10 mouse cellular contexts compared by ENCODE assay signal in the genomic region with DNA sequence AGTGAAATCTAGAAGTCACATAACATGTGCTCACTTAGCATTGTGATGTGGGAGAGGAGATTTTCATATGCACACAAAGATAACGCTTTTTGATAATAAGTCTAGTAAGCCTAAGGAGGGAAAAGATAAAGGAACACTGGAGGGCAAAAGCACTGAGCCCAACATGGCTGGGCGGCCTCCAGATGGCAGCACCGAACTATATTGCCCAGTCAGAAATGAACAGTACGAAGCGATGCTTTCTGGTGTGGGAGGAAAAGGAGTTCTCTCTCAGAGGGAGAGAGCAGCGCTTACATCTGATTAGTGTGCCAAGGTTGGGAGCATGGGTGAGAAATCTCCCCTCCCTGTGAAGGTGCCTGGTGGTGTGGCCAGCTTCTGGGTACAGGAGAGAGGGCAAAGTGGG. TPM values are rescaled to one million over a fixed set of nuclear protein-coding genes. Genes with fewer than 3 reads are reported as not detected.
DNase-seq lines count a peak whose midpoint lies in the region; ATAC-seq and TF ChIP-seq lines count a peak whose summit lies in the region.
"Had no signal": no experiment of that assay in that cellular context is flagged by ENCODE, and none has a peak within 500 bp of the region (broad histone marks: within the 10 kb centered on the region; RNA-seq: fewer than 3 reads in every experiment).

No protein-coding gene starts in this region.

- no peak overlapping the region for H3K4me2 ChIP-seq in heart, postnatal 0 days (ENCODE audit: low read depth, low read length)
- no peak overlapping the region for H3K4me2 ChIP-seq in embryonic facial prominence, embryonic 14.5 days (ENCODE audit: low read depth, low read length)
- H3K4me2 ChIP-seq in kidney, postnatal 0 days (ENCODE audit: low read length): no peak overlapping the region

- no peak overlapping the region for H3K4me3 ChIP-seq in heart, postnatal 0 days (ENCODE audit: low read depth, low read length)
- H3K4me3 ChIP-seq in embryonic facial prominence, embryonic 14.5 days (ENCODE audit: low read depth, low read length): no peak overlapping the region
- H3K4me3 ChIP-seq in kidney, postnatal 0 days (replicated peaks; ENCODE audit: low read depth, low read length): no peak overlapping the region
- H3K4me3 ChIP-seq: myocyte had no signal

- no peaks in the 10 kb centered on the region for H3K27me3 ChIP-seq in heart, postnatal 0 days (ENCODE audit: control insufficient read depth, insufficient read depth, low read length)
- H3K27me3 ChIP-seq in embryonic facial prominence, embryonic 14.5 days (replicated peaks; ENCODE audit: control insufficient read depth, insufficient read depth, low read length): no peaks in the 10 kb centered on the region
- H3K27me3 ChIP-seq in kidney, postnatal 0 days (ENCODE audit: insufficient read depth, low read length): no peaks in the 10 kb centered on the region

- no peak overlapping the region for H3K27ac ChIP-seq in heart, postnatal 0 days (ENCODE audit: low read depth)
- no peak overlapping the region for H3K27ac ChIP-seq in embryonic facial prominence, embryonic 14.5 days (replicated peaks; ENCODE audit: low read depth, low read length)
- no peak overlapping the region for H3K27ac ChIP-seq in kidney, postnatal 0 days

- peak; percentile 42 for DNase-seq in heart, postnatal 0 days (ENCODE audit: low spot score)
- DNase-seq in heart, postnatal 25 days (ENCODE audit: low spot score): no peak
- DNase-seq in 3T3-L1 (ENCODE audit: low read depth, low spot score) (peak; percentile 56), NIH3T3 (ENCODE audit: low read depth) (peak; percentile 56)
- peak; percentile 54 for DNase-seq in embryonic facial prominence, embryonic 14.5 days (ENCODE audit: low spot score)
- peak; percentile 67 for DNase-seq in kidney, postnatal 0 days (ENCODE audit: low spot score)
- DNase-seq in mesoderm, embryonic 11.5 days (ENCODE audit: low read depth, low spot score): peak; percentile 20

- peak; percentile 58; the same call in 1 of the 2 replicates for ATAC-seq in heart, postnatal 0 days (ENCODE audit: insufficient read depth, low read depth)
- ATAC-seq in embryonic facial prominence, embryonic 14.5 days (ENCODE audit: low read depth): peak; percentile 62
- no peak for ATAC-seq in kidney, postnatal 0 days (replicated peaks; ENCODE audit: low FRiP score, low read depth)
- no peak for ATAC-seq in erythroblast, adult 5-6 weeks (replicated peaks; ENCODE audit: low FRiP score, poor library complexity, severe bottlenecking)

- no peak for TF ChIP-seq EP300 in heart, postnatal 0 days (IDR thresholded peaks at IDR 0.05; ENCODE audit: low read depth)

- no peak overlapping the region for H3K9ac ChIP-seq in heart, postnatal 0 days (replicated peaks; ENCODE audit: low read depth, low read length)
- H3K9ac ChIP-seq in embryonic facial prominence, embryonic 14.5 days (ENCODE audit: low read depth, low read length): no peak overlapping the region
- H3K9ac ChIP-seq in kidney, postnatal 0 days (ENCODE audit: low read depth, low read length): no peak overlapping the region

- intact Hi-C loops in heart, postnatal 25 days (cut with DNase I): loop anchor here (1.0 kb wide), 1 partner anchor 15 kb away; no protein-coding TSS in a partner anchor

- no peaks in the 10 kb centered on the region for H3K4me1 ChIP-seq in heart, postnatal 0 days (ENCODE audit: control insufficient read depth, insufficient read depth)
- H3K4me1 ChIP-seq in embryonic facial prominence, embryonic 14.5 days (ENCODE audit: control insufficient read depth, insufficient read depth, low read length): no peaks in the 10 kb centered on the region
- H3K4me1 ChIP-seq in kidney, postnatal 0 days (replicated peaks; ENCODE audit: insufficient read depth, low read length): no peaks in the 10 kb centered on the region

- H3K9me3 ChIP-seq in heart, postnatal 0 days (replicated peaks; ENCODE audit: control insufficient read depth, low read length): no peaks in the 10 kb centered on the region
- no peaks in the 10 kb centered on the region for H3K9me3 ChIP-seq in embryonic facial prominence, embryonic 14.5 days (ENCODE audit: control insufficient read depth, low read length)
- no peaks in the 10 kb centered on the region for H3K9me3 ChIP-seq in kidney, postnatal 0 days (replicated peaks; ENCODE audit: low read length)

- peaks cover 97% of the 10 kb centered on the region for H3K36me3 ChIP-seq in heart, postnatal 0 days (replicated peaks; ENCODE audit: control insufficient read depth, insufficient read depth, low read length)
- peaks cover 97% of the 10 kb centered on the region for H3K36me3 ChIP-seq in embryonic facial prominence, embryonic 14.5 days (ENCODE audit: control insufficient read depth, insufficient read depth, low read length)
- peaks cover 72% of the 10 kb centered on the region for H3K36me3 ChIP-seq in kidney, postnatal 0 days (ENCODE audit: insufficient read depth, low read length)

- peak; percentile 71 for TF ChIP-seq CTCF in heart, postnatal 0 days (IDR thresholded peaks at IDR 0.05; ENCODE audit: low read depth)
- TF ChIP-seq CTCF in kidney, postnatal 0 days (IDR thresholded peaks at IDR 0.05; ENCODE audit: low read depth): peak; percentile 79

- WGBS in heart, postnatal 0 days: 44% methylated on average over 6 of the region's 6 CpGs
- WGBS in embryonic facial prominence, embryonic 14.5 days: 58% methylated on average over 6 of the region's 6 CpGs
- 49% methylated on average over 6 of the region's 6 CpGs for WGBS in kidney, postnatal 0 days

RNA-seq across cellular contexts. Expression of a gene that starts 12.4 kb away (rescaled TPM):
- 2.4 and 4.3 TPM in 2 replicates for total RNA-seq in heart, postnatal 0 days (2014; rRNA removed; ENCODE audit: low replicate concordance)
- polyA plus RNA-seq in heart, postnatal 0 days (2015; fragmentation: Nextera tagmentation; extraction: Ambion mirVana): 8.2 and 8.6 TPM in 2 replicates
- 1 to 10 TPM; 8.8 to 9.7 TPM for total RNA-seq in heart, postnatal 25 days (2021)
- 10.5 and 12.9 TPM in 2 replicates for polyA plus RNA-seq in embryonic facial prominence, embryonic 14.5 days (2014; fragmentation: Nextera tagmentation; extraction: Ambion mirVana)
- polyA plus RNA-seq in kidney, postnatal 0 days (2015; fragmentation: Nextera tagmentation; extraction: Ambion mirVana): 14.8 and 15.8 TPM in 2 replicates
- 10.4 and 11.7 TPM in 2 replicates for total RNA-seq in erythroblast, adult 5-6 weeks (2015; ENCODE audit: low replicate concordance)
- total RNA-seq in erythroblast, adult 5-6 weeks (2017; ENCODE audit: low replicate concordance): 0.34 and 1.1 TPM in 2 replicates

RNA-seq across cellular contexts. Expression of a gene that starts 12.6 kb away (rescaled TPM):
- total RNA-seq in heart, postnatal 0 days (2014; rRNA removed; ENCODE audit: low replicate concordance): 1.6 TPM in 1 of 2 replicates, not detected in the other
- not detected in 2 replicates for polyA plus RNA-seq in heart, postnatal 0 days (2015; fragmentation: Nextera tagmentation; extraction: Ambion mirVana)
- not detected for total RNA-seq in heart, postnatal 25 days (2021)
- 0.18 and 1.4 TPM in 2 replicates for polyA plus RNA-seq in embryonic facial prominence, embryonic 14.5 days (2014; fragmentation: Nextera tagmentation; extraction: Ambion mirVana)
- polyA plus RNA-seq in kidney, postnatal 0 days (2015; fragmentation: Nextera tagmentation; extraction: Ambion mirVana): 0.10 TPM in 1 of 2 replicates, not detected in the other
- total RNA-seq in erythroblast, adult 5-6 weeks (2015; ENCODE audit: low replicate concordance): not detected in 2 replicates
- not detected in 2 replicates for total RNA-seq in erythroblast, adult 5-6 weeks (2017; ENCODE audit: low replicate concordance)
- total RNA-seq: hematopoietic stem cell, adult 5-6 weeks had no signal
- polyA plus RNA-seq: myocyte had no signal

RNA-seq across cellular contexts. Expression of a gene that starts 12.8 kb away (rescaled TPM):
- total RNA-seq in heart, postnatal 0 days (2014; rRNA removed; ENCODE audit: low replicate concordance): 4.9 and 5.1 TPM in 2 replicates
- 4.0 and 4.2 TPM in 2 replicates for polyA plus RNA-seq in heart, postnatal 0 days (2015; fragmentation: Nextera tagmentation; extraction: Ambion mirVana)
- total RNA-seq in heart, postnatal 25 days (2021): 1 to 10 TPM; 4.9 TPM
- polyA plus RNA-seq in embryonic facial prominence, embryonic 14.5 days (2014; fragmentation: Nextera tagmentation; extraction: Ambion mirVana): 10.2 and 10.6 TPM in 2 replicates
- polyA plus RNA-seq in kidney, postnatal 0 days (2015; fragmentation: Nextera tagmentation; extraction: Ambion mirVana): 8.3 and 10.4 TPM in 2 replicates
- 0.96 and 3.6 TPM in 2 replicates for total RNA-seq in erythroblast, adult 5-6 weeks (2015; ENCODE audit: low replicate concordance)
- total RNA-seq in erythroblast, adult 5-6 weeks (2017; ENCODE audit: low replicate concordance): 3.4 and 5.0 TPM in 2 replicates

Comparison
In these comparisons a context has a peak if more than half of its experiments do, and no peak if none do; other contexts are left out.
1. ATAC-seq: peak in heart, postnatal 0 days (single experiment) and embryonic facial prominence, embryonic 14.5 days (single experiment); none in kidney, postnatal 0 days (single experiment) and erythroblast, adult 5-6 weeks (single experiment).